Mouse (Mus musculus) regulatory T cell (primary cell): Measurements from ENCODE around the gene A930033H14Rik.

Experiments
- in situ Hi-C: fragments of 300-600 bp; cut with MboI, MseI; formaldehyde crosslinking; loops from one replicate; pipeline ENCODE4 v1.15.1; 2025; ENCODE audit warnings: high pct_unique_total_duplicates

The A930033H14Rik gene

DNA sequence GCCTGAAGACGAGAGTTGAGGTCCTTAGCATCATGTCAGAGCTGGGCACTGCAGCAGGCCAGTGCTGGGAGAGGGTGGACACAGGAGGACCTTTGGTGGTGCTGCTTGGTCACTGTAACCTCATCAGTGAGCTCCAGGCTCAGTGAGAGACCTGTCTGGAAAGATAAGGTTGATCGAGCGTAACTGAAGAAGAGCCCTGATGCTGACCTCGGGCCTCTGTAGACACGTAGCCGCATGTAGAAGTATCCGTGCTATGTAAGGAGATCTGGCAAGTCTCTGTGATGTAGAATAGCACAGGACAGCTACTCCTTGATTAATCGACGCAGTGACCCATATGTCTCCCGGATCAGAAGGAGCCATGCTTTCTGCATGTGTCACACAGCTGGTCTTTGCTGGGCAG, 19.2 kb downstream of the A930033H14Rik start:
- in situ Hi-C loops: no loop called here

GRCm38 (mm10) chr10:69192266-69192665, 20.6 kb downstream of the A930033H14Rik start:
- in situ Hi-C loops: no loop called here

- in situ Hi-C loops: no loop called here
Observed at GRCm38 (mm10) chr10:69190434-69191160, 22.3 kb downstream of the A930033H14Rik start.

- in situ Hi-C loops: no loop called here
Observed at GRCm38 (mm10) chr10:69187773-69188443, 25.0 kb downstream of the A930033H14Rik start.

DNA sequence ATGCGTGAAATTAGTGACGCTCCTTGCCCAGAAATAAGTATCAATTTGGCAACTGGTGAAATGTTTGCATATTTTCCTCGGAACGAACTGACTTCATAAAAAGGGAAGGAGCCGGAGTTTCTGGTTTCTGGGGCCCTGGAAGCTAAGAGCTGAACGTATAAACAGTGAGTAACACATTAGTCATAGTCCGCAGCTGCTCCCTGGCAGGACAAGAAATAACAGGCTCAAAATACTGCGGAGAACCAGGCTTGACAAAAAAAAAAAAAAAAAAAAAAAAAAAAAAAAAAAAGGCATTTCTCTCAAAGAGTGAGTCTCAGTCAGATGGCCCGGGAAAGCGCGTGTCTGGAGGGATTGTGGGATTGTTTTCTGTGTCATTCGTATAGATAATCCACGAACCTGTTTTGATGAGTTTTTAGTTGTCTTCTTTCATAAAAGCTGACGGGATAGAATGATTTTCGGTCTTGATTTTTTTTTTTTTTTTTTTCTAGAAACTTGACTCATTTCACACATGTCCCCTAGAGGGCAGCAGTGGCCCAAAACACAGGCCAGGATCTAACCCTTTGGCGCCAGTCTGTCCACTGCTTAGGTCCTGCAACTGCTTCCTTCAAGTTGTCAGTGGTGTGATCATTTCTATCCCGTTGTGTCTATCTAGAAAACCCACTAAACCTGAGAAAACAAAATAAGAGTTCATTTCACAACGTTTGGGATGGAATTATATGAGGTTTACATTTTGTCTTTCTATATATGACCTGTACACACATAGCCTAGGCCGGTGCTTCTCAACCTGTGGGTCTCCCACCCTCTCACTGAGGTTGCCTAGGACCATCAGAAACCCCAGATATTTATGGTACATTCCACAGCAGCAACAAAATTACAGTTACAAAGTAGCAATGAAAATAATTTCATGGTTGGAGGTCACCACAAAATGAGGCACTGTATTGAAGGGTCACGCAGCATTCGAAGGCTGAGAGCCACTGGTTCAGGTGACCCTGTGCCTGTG, 26.7 kb downstream of the A930033H14Rik start:
- in situ Hi-C loops: no loop called here

DNA sequence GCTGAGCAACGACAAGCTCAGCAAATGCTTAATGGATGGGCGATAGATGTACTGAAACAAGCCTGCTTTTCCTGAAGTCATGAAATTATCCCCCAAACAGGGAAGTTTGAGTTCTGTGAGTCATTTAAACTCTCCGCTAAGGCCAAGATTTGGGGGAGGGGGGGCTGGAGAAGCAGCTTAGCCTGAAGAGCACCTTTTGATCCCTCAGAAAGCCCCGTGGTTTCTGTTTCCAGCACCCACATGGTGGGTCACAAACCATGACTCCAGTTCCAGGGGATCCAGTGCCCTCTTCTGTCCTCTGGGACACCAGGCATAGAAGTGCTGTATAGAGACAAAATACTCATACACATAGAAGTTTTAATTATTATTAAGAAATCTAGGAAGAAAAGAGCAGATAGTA, 27.5 kb downstream of the A930033H14Rik start:
- in situ Hi-C loops: no loop called here

- in situ Hi-C loops: no loop called here
Observed at GRCm38 (mm10) chr10:69184903-69185302, 28.0 kb downstream of the A930033H14Rik start.

GRCm38 (mm10) chr10:69180997-69181396, 31.9 kb downstream of the A930033H14Rik start:
- in situ Hi-C loops: no loop called here

- in situ Hi-C loops: no loop called here
Observed at GRCm38 (mm10) chr10:69179341-69179740, 33.6 kb downstream of the A930033H14Rik start.

DNA sequence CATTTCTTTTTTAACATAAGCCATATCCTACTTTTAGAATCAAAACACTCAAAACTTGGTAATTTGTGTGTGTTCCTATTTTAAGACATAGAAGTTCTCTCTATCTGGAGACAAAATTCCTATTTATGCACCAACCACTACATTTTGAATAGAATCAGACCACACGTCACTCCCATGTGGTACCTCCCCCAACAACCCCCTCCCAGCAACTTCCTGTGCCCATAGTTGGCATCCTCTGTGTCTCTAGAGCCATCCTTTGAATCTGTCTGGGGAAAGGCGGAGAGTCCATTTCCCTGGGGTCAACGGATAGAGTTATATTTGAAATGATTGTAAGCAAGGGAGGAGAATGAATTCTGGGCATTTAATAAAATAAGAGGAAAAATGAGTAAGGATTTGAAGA, 36.8 kb downstream of the A930033H14Rik start:
- in situ Hi-C loops: no loop called here

DNA sequence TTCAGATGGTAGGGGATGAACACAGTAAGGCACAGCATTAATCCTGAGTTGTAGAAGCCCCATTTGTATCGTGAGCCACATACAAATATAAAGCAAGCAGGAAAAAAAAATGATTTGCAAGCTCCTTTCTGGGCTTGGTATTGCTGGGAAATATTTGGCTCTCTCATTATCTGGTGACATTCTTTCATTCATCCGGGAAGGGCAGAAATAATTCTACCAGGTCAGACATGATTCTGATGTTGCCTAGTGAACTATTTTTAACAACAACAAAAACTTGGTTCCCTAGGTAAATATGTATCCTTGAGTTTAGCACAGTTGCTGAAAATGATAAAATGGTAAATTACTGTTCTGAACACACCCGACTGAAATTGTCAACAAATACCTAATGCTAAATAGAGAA, 40.5 kb downstream of the A930033H14Rik start:
- in situ Hi-C loops: no loop called here

- in situ Hi-C loops: no loop called here
Observed at GRCm38 (mm10) chr10:69166514-69166913, 46.4 kb downstream of the A930033H14Rik start.

DNA sequence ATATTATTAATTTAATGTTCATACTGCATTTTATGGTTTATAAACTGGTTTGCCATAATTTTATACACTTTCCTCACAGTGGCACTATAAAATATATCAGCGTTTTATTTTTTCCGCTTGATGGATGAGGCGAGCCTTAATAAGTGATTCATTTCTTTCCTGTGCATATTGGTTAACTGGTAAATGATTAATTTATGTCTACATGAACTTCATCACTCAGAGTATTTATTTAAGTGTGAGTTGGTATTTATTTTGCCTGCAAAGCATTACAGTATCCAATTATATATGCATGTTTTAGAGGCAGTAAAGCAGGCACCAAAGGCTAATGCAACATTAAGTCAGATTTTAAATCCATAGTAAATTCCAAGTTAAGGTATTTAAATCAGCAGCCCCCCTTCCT, 47.1 kb downstream of the A930033H14Rik start:
- in situ Hi-C loops: no loop called here

DNA sequence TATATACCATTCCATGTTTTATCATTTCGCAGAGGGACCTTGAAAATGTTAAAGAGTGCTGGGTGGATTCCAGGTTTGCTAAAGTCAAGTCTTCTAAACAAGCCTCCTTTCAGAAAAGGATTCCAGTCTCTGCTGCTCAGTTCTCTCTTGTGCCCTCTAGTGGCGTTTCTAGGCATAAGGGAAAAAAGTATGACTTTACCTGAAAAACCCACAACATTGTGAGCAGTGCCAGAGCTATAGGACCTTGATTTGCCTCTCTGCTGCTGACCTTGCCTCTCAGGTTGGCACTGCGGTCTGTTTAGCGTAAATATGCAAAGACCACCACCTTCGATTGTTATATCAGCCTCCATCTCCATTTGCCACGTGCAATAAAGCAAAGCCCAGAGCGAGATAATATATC, 47.8 kb downstream of the A930033H14Rik start:
- in situ Hi-C loops: no loop called here

- in situ Hi-C loops: no loop called here
Observed at GRCm38 (mm10) chr10:69163216-69163615, 49.7 kb downstream of the A930033H14Rik start.

GRCm38 (mm10) chr10:69162577-69162976, 50.3 kb downstream of the A930033H14Rik start:
- in situ Hi-C loops: no loop called here

DNA sequence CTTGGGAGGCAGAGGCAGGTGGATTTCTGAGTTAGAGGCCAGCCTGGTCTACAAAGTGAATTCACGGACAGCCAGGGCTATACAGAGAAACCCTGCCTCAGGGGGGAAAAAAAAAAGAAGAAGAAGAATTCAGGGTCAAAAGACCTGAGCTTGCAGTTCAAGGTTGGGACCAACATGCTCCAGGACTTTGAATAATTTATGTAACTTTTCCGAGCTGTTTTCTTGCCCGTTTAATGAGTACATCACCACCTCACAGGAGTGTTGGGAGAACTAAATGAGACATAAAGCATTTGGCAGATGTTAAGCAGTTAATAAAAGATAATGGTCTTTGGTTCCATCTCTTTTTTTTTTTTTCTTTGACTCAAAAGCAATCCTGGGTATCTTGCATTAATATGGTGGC, 51.4 kb downstream of the A930033H14Rik start:
- in situ Hi-C loops: no loop called here

- in situ Hi-C loops: no loop called here
Observed at GRCm38 (mm10) chr10:69160877-69161276, 52.0 kb downstream of the A930033H14Rik start.
